Mouse (Mus musculus) forebrain, embryonic 15.5 days (tissue): ENCODE data around the gene Ppip5k1. TPM values are rescaled to one million over a fixed set of nuclear protein-coding genes. Genes with fewer than 3 reads are reported as not detected.

Source experiments
- ATAC-seq: fragments of 200-750 bp; cut with Nextera tagmentation; replicated peaks from 2 replicates; pipeline ENCODE4 v1.8.0; 2017; ENCODE audit warnings: mild to moderate bottlenecking, moderate TSS enrichment, moderate library complexity
- H3K27ac ChIP-seq: fragments of 300-500 bp; sonication (generic); replicated peaks from 2 replicates; pipeline ENCODE4 v1.5.1; 2015; ENCODE audit warnings: mild to moderate bottlenecking, inconsistent platforms
- H3K27me3 ChIP-seq: fragments of 300-500 bp; sonication (generic); 2 replicates; pipeline ENCODE4 v1.6.1; 2015; ENCODE audit warnings: inconsistent platforms
- H3K36me3 ChIP-seq: fragments of 300-500 bp; sonication (generic); 2 replicates; pipeline ENCODE4 v1.6.1; 2015; ENCODE audit warnings: mild to moderate bottlenecking, inconsistent platforms
- H3K4me1 ChIP-seq: fragments of 300-500 bp; sonication (generic); 2 replicates; pipeline ENCODE4 v1.6.1; 2015; ENCODE audit warnings: inconsistent platforms
- H3K4me2 ChIP-seq: fragments of 300-500 bp; sonication (generic); replicated peaks from 2 replicates; pipeline ENCODE4 v1.6.1; 2015; ENCODE audit warnings: mild to moderate bottlenecking, inconsistent platforms
- H3K4me3 ChIP-seq: fragments of 300-500 bp; sonication (generic); 2 replicates; pipeline ENCODE4 v1.5.1; 2015; ENCODE audit warnings: mild to moderate bottlenecking, inconsistent platforms
- H3K9ac ChIP-seq: fragments of 300-500 bp; sonication (generic); replicated peaks from 2 replicates; pipeline ENCODE4 v1.6.1; 2015; ENCODE audit warnings: mild to moderate bottlenecking, inconsistent platforms
- H3K9me3 ChIP-seq: fragments of 300-500 bp; sonication (generic); 2 replicates; pipeline ENCODE4 v1.6.1; 2016; ENCODE audit warnings: inconsistent platforms
- WGBS: fragments of 180-500 bp; shearing (Covaris S2); methylation state at CpG from one replicate; pipeline ENCODE4 v1.1.7; 2015; ENCODE audit warnings: mixed read lengths; 5-methylcytosine and 5-hydroxymethylcytosine counted together
- polyA plus RNA-seq: library from polyadenylated mRNA; unstranded; fragments of >200 nt; fragmentation: Nextera tagmentation; extraction: Ambion mirVana; gene quantifications from 2 replicates; pipeline ENCODE4 v1.2.1, GENCODE M21; 2015

The Ppip5k1 gene
- polyA plus RNA-seq, 1 experiment from 2014 or later: 13.8 TPM

DNA sequence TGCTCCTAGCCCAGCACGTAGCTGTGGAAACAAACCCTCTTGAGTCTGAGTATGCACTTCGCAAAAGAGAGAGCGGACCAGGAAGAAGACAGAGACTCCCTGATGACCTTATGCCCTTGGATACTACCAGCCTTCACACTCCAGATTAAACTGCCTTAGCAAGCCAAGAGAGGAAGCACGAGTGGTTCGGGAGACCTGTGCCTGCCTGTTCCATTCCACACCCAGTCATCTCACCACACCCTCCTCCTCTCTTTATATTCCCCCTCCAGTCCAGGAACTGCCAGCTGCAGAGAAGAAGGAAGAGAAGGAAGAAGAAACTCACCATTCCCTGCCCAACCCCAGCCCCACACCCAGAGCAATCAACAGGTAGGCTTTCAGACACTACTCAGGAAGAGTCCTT, 2.3 kb upstream of the Ppip5k1 start, which contains the start of gene Ckmt1:
Gene Ckmt1, plus strand, starts transcription at position 221 of the 400 bp plus-strand sequence.
- peaks cover 24% of the 10 kb centered on the region for H3K27me3 ChIP-seq

DNA sequence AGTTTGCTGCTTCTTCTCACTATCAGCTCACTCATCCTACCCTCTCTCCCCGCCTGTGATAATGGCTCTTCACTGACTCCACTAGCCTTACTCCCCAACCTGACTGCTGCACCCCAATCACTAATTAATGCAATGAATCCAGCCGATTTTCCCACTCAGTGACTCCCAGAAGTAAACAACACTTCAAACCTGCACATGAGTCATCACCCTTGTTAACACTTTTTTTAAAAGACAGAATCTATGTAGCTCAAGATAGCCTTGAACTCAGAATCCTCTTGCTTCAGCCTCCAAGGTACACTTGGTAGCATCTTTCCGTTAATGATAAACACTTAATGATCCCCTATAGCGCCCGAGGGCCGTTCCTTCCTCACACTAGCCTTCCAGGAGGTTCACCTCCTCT, 818 bp downstream of the Ppip5k1 start:
- Histone ChIP-seq H3K9ac (peak overlapping the region; percentile 96), H3K9me3 (no peaks in the 10 kb centered on the region), H3K36me3 (no peaks in the 10 kb centered on the region), H3K27me3 (peaks cover 23% of the 10 kb centered on the region), H3K4me1 (peaks cover 26% of the 10 kb centered on the region), H3K4me2 (peak overlapping the region; percentile 89), H3K27ac (peak overlapping the region; percentile 84; the same call in 1 of the 2 replicates), H3K4me3 (peak overlapping the region; percentile 88)
- 7% methylated on average over 6 of the region's 6 CpGs for WGBS
- no peak for ATAC-seq

More for the DNA sequence above, 2.3 kb upstream of the Ppip5k1 start, which contains the start of gene Ckmt1:
- Histone ChIP-seq H3K4me3 (peak within 1 kb of the TSS; percentile 52), H3K27ac (peak within 1 kb of the TSS; percentile 37; the same call in 1 of the 2 replicates), H3K9ac (peak within 1 kb of the TSS; percentile 63), H3K9me3 (no peaks in the 10 kb centered on the region), H3K4me2 (peak within 1 kb of the TSS; percentile 65), H3K4me1 (peaks cover 27% of the 10 kb centered on the region), H3K36me3 (no peaks in the 10 kb centered on the region)
- 66% methylated on average over 5 of the region's 5 CpGs for WGBS
- no peak for ATAC-seq

GRCm38 (mm10) chr2:121353156-121353555, 2.0 kb downstream of the Ppip5k1 start:
- Histone ChIP-seq H3K9me3 (no peaks in the 10 kb centered on the region), H3K4me2 (no peak overlapping the region), H3K4me3 (no peak overlapping the region), H3K27ac (no peak overlapping the region), H3K27me3 (peaks cover 20% of the 10 kb centered on the region), H3K36me3 (peaks cover 3% of the 10 kb centered on the region; the same call in 1 of the 2 replicates), H3K4me1 (peaks cover 13% of the 10 kb centered on the region), H3K9ac (no peak overlapping the region)
- 81% methylated on average over 8 of the region's 8 CpGs for WGBS
- no peak for ATAC-seq

- Histone ChIP-seq H3K9me3 (no peaks in the 10 kb centered on the region), H3K4me2 (no peak overlapping the region), H3K36me3 (peaks cover 20% of the 10 kb centered on the region), H3K9ac (no peak overlapping the region), H3K27me3 (no peaks in the 10 kb centered on the region), H3K4me3 (no peak overlapping the region), H3K27ac (no peak overlapping the region), H3K4me1 (no peaks in the 10 kb centered on the region)
- ATAC-seq: no peak
Measured at GRCm38 (mm10) chr2:121339057-121339456, 16.1 kb downstream of the Ppip5k1 start.

DNA sequence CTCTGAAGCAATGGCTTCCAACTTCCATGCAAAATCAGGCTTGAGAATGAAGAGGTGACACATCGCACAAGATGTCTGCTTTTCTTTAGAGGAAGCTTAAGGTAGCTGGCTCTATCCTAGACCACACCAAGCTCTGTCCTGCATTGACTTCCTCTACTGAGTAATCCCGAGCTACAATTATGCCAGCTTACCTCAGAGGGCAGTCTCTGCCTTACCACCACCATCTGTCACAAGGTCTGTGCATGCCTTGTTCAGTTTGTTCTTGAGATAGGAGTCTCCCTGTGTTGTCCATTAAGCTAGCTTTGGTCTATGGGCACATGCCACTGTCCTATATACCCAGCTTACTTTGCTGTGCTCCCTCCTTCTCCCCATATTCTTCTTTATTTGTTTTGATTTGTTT, 25.7 kb downstream of the Ppip5k1 start:
- no peak overlapping the region for H3K27ac ChIP-seq
- WGBS: 91% methylated on average over 2 of the region's 2 CpGs
- H3K4me1 ChIP-seq: no peaks in the 10 kb centered on the region
- no peaks in the 10 kb centered on the region for H3K27me3 ChIP-seq
- ATAC-seq: no peak
- no peak overlapping the region for H3K4me3 ChIP-seq
- peaks cover 10% of the 10 kb centered on the region; the same call in 1 of the 2 replicates for H3K36me3 ChIP-seq
- H3K9me3 ChIP-seq: no peaks in the 10 kb centered on the region
- no peak overlapping the region for H3K4me2 ChIP-seq
- no peak overlapping the region for H3K9ac ChIP-seq

DNA sequence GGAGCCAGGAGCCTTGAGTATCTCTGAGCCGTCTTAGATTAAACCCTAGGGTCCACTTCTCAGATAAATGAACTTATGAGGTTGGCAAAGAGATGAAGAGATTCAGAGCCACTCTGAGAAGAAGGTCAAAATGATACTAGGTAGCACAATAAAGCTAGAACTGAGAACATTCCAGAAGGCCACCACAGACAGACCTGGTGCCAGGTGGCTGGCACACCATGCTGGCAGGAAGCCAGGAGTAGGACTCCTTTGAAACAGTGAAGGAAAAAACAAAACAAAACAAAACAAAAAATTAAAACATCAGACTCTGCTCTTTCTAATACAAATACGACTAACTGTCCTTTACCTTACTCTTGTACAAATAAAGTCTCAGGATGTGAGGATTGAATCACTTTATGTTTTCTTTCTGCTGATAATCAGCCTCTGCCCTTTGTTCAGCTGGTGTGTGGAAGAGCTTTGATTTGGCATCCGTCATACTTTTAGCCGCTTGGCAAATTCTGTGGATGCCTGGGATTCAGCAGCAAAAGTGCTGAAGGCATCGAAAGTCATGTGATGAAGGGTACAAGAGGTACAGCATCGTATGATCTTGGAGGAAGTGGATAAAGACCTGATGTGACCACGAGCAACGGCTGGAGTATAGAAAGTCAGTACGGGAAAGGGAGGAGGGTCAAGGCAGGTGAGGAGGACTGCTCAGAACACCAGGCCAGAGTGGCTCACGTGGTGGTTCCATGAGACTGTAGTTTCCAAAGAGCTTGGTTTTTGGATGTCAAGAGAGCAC, 31.3 kb downstream of the Ppip5k1 start:
- peaks cover 19% of the 10 kb centered on the region; the same call in 1 of the 2 replicates for H3K36me3 ChIP-seq
- 83% methylated on average over 10 of the region's 10 CpGs for WGBS
- H3K4me1 ChIP-seq: no peaks in the 10 kb centered on the region
- no peak overlapping the region for H3K9ac ChIP-seq
- H3K4me2 ChIP-seq: no peak overlapping the region
- no peak overlapping the region for H3K27ac ChIP-seq
- no peaks in the 10 kb centered on the region for H3K27me3 ChIP-seq
- H3K9me3 ChIP-seq: no peaks in the 10 kb centered on the region
- ATAC-seq: no peak
- no peak overlapping the region for H3K4me3 ChIP-seq

GRCm38 (mm10) chr2:121323041-121323440, 32.2 kb downstream of the Ppip5k1 start:
- Histone ChIP-seq H3K9ac (no peak overlapping the region), H3K4me3 (no peak overlapping the region), H3K9me3 (no peaks in the 10 kb centered on the region), H3K27me3 (no peaks in the 10 kb centered on the region), H3K4me1 (no peaks in the 10 kb centered on the region), H3K4me2 (no peak overlapping the region), H3K27ac (no peak overlapping the region), H3K36me3 (peaks cover 19% of the 10 kb centered on the region; the same call in 1 of the 2 replicates)
- WGBS: 95% methylated on average over 10 of the region's 10 CpGs
- no peak for ATAC-seq

GRCm38 (mm10) chr2:121316278-121316677, 38.9 kb downstream of the Ppip5k1 start:
- H3K36me3 ChIP-seq: peaks cover 13% of the 10 kb centered on the region; the same call in 1 of the 2 replicates
- H3K9ac ChIP-seq: no peak overlapping the region
- no peaks in the 10 kb centered on the region for H3K4me1 ChIP-seq
- H3K9me3 ChIP-seq: no peaks in the 10 kb centered on the region
- no peaks in the 10 kb centered on the region for H3K27me3 ChIP-seq
- H3K27ac ChIP-seq: no peak overlapping the region
- no peak for ATAC-seq
- H3K4me3 ChIP-seq: no peak overlapping the region
- no peak overlapping the region for H3K4me2 ChIP-seq
- WGBS: 87% methylated on average over 8 of the region's 8 CpGs

DNA sequence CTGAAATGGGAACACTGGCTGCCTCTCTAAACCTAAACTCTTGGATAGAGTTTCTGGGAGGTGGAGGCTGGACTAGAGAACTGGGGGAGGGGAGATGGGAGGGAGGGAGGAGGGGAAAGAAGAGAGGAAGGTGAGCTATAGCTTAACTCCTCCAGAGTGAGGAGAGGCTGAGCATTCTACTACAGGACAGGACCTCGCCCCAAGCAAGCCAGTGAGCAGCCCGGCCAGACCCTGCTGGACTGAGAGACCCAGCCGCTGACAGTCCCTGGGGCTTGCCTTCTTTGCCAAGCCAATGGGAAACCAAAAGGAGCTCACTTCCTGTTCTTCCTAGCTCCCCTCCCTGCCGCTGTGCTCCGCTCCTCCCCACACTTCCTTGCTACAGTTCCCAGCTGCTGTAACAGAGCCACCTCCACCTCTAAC, 46.2 kb downstream of the Ppip5k1 start:
- no peak for ATAC-seq
- H3K4me2 ChIP-seq: no peak overlapping the region
- no peaks in the 10 kb centered on the region for H3K27me3 ChIP-seq
- H3K27ac ChIP-seq: no peak overlapping the region
- no peaks in the 10 kb centered on the region for H3K4me1 ChIP-seq
- H3K9me3 ChIP-seq: no peaks in the 10 kb centered on the region
- H3K9ac ChIP-seq: no peak overlapping the region
- no peak overlapping the region for H3K4me3 ChIP-seq
- WGBS: 42% methylated on average over 5 of the region's 5 CpGs
- peaks cover 37% of the 10 kb centered on the region for H3K36me3 ChIP-seq

GRCm38 (mm10) chr2:121300036-121300435, 55.2 kb downstream of the Ppip5k1 start:
- Histone ChIP-seq H3K36me3 (peaks cover 46% of the 10 kb centered on the region), H3K4me3 (no peak overlapping the region), H3K4me1 (peaks cover 36% of the 10 kb centered on the region), H3K9ac (no peak overlapping the region), H3K4me2 (no peak overlapping the region), H3K9me3 (no peaks in the 10 kb centered on the region), H3K27me3 (no peaks in the 10 kb centered on the region), H3K27ac (no peak overlapping the region)
- ATAC-seq: no peak
- 90% methylated on average over 10 of the region's 10 CpGs for WGBS

GRCm38 (mm10) chr2:121299471-121299870, 55.7 kb downstream of the Ppip5k1 start:
- no peak overlapping the region for H3K9ac ChIP-seq
- WGBS: 89% methylated on average over 17 of the region's 17 CpGs
- H3K27ac ChIP-seq: no peak overlapping the region
- H3K27me3 ChIP-seq: no peaks in the 10 kb centered on the region
- no peaks in the 10 kb centered on the region for H3K9me3 ChIP-seq
- no peak overlapping the region for H3K4me3 ChIP-seq
- no peak overlapping the region for H3K4me2 ChIP-seq
- H3K36me3 ChIP-seq: peaks cover 45% of the 10 kb centered on the region
- H3K4me1 ChIP-seq: peaks cover 41% of the 10 kb centered on the region
- no peak for ATAC-seq

DNA sequence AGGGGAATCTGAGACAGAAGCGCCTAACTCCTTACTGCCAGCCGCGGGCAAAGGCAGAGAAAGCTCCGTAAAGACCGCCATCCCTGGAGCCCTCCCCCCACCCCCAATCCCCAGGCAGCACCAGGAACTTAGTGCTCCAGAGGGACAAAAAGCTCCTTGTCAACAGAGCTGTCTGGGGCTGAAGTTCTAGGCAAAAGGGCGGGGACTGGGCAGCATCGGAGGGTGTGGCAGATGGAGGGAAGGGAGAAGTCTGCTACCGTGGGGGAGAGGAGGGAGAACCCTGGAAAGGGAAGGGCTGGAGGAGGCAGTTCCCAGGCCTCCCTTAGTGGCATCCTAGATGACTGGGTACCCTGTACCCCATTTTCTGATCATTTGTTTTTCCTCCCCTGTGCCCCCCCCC, 57.1 kb downstream of the Ppip5k1 start:
- no peak for ATAC-seq
- no peak overlapping the region for H3K9ac ChIP-seq
- peaks cover 48% of the 10 kb centered on the region for H3K4me1 ChIP-seq
- H3K4me3 ChIP-seq: no peak overlapping the region
- H3K27me3 ChIP-seq: no peaks in the 10 kb centered on the region
- no peak overlapping the region for H3K27ac ChIP-seq
- peak overlapping the region; percentile 81; the same call in 1 of the 2 replicates for H3K4me2 ChIP-seq
- H3K9me3 ChIP-seq: no peaks in the 10 kb centered on the region
- peaks cover 32% of the 10 kb centered on the region for H3K36me3 ChIP-seq
- 6% methylated on average over 8 of the region's 8 CpGs for WGBS
